Mouse (Mus musculus): ENCODE data around the gene Emp2.

GRCm38 (mm10) chr16:10236601-10237000 lies 77.2 kb downstream of the Emp2 start:
- TF ChIP-seq MAFK (IDR thresholded peaks at IDR 0.05; ENCODE audit: insufficient replicate concordance, low read length), result no peak
- no peak for TF ChIP-seq POLR2A (IDR thresholded peaks at IDR 0.05; ENCODE audit: low read depth, low read length)
